Mouse (Mus musculus): ENCODE measurements around the gene Btn2a2.

The Btn2a2 gene

GRCm38 (mm10) chr13:23491990-23492389 lies 3.3 kb upstream of the Btn2a2 start:
- no peak for DNase-seq

DNA sequence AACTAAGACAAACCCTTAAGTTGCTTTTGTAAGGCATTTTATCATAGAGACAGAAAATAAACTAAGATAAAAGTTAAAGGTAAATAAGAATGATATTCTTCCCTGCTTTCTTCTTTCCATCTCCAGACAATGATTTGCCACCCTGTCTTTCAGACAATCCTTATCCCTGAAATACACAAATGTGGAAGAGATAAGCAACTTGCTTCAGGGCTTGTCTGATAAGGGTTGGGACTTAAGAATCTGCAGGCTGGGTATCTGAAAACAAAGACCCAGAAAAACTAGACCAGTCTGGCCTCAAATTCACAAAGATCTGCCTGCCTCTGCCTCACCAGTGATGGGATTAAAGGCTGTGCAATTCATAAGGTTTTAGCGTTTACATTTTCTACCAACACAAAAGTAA lies 2.6 kb upstream of the Btn2a2 start:
- DNase-seq = no peak

DNA sequence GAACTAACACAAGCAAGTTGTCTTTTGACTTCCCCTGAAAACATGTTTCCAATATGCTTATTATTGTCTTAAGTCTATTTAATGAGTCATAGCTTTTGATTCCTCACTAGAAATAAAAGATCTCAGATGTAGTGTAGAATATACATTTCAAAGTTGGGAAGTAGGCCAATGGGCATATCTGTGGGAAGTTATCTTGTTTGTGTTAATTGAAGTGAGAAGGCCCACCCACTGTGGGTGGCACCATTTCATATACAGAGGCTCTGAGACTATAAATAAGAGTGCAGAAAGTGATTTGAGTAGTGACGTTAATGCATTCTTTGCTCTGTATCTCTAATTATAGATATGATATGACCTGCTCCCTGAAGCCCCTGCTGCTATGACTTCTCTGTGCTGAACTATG lies 2.2 kb upstream of the Btn2a2 start:
- no peak for DNase-seq

DNA sequence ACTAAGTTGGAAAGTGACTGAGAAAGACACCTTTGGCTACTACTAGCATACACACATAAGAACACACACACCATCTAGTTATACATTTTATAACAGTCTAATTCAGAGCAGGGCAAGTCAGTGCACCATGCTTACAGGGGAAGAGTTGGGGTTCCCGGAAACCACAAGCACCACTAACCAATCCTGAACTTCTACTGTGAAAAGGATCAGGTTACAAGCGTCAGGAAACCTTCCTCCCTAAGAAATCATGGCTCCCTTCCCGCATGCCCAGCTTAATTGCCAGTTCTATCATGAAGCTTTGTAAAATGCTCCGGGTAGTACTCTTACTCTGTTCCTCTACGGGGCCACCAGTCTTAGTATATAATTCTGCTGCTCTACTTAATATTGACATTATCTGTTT lies 3.4 kb downstream of the Btn2a2 start:
- DNase-seq = no peak

GRCm38 (mm10) chr13:23483153-23483552 lies 5.5 kb downstream of the Btn2a2 start:
- DNase-seq = no peak

DNA sequence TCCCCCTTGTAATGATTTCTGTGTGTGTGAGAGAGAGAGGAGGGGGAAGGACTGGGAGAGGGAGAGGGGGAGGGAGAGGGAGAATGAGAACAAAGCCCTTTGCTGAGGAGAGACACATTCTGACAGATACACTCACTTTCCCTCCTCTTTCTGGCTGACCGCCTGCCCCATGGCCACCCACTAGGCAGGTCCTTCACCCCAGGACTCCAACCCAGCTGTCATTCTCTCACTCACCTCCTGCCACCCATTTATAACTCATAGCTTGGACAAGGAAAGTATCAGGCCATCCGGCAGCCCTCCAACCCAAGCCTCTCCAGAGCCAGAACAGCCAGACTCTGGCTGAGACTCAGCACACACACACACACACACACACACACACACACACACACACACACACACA lies 13.0 kb downstream of the Btn2a2 start:
- no peak for DNase-seq

DNA sequence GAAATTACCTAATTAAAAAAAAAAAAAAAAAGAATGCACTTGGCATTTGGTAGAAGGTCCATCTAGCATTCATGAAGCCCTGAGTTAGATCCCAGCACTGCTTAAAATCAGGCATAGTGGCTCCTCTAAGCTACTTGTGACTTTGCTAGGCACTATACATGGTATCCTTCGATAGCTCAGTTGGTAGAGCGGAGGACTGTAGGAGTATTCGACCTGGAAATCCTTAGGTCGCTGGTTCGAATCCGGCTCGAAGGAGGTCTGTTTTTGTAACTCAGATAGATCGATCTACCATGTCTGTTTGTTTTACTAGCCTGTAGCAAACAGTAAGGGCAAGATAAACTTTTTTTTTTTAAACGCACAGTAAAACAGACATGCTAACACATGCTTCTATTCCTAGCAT lies 21.7 kb downstream of the Btn2a2 start:
- DNase-seq = peak; percentile 58 to 70

- no peak for DNase-seq
Measured at GRCm38 (mm10) chr13:23466306-23466705, 22.4 kb downstream of the Btn2a2 start.

DNA sequence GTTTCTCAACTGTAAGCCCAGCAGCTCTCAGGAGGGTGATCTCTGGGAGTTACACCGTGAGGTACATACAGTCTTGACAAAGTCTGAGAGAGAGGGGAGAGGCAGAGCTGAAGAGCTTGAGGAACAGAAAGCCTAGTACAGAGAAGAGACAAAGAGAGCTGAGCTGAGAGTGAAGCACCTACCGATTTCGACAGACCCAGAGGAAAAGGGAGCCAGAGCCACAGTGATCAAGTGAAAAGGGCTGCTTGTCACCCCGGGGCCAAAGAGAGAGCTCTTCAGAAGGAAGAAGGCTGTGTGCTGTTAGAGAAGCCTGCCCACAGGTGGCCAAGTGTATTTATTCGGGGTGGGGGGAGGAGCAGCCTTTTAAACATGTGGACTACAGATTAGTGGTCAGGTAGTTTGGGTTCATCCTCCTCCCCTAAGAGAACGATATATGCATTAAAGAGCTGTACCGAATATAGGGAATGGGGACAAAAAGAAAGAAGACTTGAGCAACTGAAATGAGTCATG lies 23.0 kb downstream of the Btn2a2 start, which contains the start of gene Btn1a1:
Btn1a1 (minus strand) TSS at position 302 of the 510 bp plus-strand sequence.
- DNase-seq = no peak

DNA sequence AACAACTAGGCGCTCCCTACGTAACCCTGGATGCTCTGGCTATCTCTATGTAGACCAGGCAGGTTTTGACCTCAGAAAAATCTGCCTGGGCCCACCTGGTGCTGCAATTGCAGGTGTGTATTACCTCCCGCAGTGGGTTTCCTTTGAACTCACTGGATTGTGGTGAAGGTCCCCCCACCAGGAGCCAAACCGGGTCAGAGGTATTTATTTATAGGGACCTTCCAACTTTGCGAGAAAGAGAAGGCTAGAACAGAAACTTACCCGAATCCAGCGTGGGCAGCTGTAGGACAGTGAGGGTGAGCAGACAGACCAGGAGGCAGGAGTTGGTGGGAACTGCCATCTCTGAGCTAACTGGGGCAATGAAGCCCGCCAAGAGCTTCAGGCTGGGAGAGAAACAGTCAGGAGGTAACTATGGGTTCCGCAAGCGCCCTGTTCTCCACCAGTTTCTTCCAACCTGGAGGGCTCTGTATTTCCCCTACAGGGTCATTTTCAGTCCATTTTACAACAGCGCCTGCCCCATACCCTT lies 23.8 kb downstream of the Btn2a2 start:
- DNase-seq = no peak

GRCm38 (mm10) chr13:23464224-23464637 lies 24.4 kb downstream of the Btn2a2 start:
- peak; percentile 63 to 66 for DNase-seq

- DNase-seq = peak; percentile 78 to 87
Measured at GRCm38 (mm10) chr13:23463381-23464223, 25.1 kb downstream of the Btn2a2 start.

DNA sequence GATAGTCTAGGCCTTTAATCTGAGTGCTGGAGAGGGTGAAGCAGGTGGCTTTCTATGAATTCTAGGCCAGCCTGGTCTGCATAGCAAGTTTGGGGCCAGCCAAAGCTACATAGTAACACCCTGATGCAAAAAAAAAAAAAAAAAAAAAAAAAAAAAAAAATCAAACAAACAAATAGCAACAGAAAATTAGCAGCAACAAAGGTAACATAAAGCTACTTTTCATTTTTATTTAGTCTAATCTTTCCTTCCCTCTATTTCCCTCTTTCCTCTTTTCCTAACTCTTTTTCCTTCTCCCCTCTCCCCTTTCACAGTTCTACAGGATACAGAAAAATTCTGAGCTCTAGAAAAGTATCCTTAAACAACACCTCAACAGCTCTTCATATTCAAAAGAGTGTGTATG lies 26.0 kb downstream of the Btn2a2 start:
- no peak for DNase-seq

GRCm38 (mm10) chr13:23462063-23462462 lies 26.6 kb downstream of the Btn2a2 start:
- DNase-seq = no peak

DNA sequence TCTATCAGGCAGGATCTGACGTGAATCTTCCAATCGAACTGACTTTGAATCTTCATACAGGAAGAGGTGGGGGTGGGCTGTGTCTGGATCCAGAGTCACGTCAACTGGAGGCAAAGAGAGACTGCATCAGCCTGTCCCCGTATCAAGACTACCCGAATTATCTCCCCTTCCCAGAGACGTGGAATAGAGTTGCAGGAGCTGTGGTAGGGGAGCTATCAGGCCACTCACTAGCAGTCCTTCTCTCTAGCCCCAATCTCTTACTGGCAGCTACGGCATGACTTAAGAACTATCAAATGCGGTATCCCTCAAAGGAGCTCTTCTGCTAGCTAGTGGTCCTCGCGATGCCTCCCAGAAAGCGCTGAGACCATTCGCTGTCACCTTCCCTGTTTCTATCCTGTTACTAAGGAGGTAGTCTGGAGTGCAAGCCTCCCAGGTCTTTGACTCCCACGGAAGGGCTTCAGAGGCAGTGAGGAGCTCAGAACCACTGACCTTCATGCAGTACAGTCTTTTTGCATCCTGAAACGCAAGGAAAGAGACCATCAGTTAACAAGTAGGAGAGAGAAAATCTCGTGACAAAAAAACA lies 29.3 kb downstream of the Btn2a2 start:
- no peak for DNase-seq

DNA sequence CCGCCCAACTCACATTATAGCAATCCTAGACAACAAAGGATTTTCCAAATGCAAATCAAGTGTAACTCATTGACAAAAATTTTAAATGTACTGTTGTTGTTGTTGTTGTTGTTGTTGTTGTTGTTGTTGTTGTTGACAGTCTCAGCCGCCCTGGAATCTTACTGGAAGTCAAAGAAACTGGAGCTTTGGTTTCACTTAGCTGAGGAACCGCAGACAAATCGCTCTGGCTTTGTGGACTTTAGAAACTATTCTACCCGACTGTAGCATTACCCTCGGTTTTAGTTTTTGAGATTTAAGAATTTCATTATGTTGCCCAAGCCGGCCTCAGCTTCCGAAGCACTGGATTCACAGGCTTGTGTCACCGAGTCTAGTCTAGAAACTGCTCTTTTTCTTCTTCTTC lies 34.7 kb downstream of the Btn2a2 start:
- no peak for DNase-seq

GRCm38 (mm10) chr13:23453362-23453862 lies 35.2 kb downstream of the Btn2a2 start:
- DNase-seq = peak; percentile 65 to 81

DNA sequence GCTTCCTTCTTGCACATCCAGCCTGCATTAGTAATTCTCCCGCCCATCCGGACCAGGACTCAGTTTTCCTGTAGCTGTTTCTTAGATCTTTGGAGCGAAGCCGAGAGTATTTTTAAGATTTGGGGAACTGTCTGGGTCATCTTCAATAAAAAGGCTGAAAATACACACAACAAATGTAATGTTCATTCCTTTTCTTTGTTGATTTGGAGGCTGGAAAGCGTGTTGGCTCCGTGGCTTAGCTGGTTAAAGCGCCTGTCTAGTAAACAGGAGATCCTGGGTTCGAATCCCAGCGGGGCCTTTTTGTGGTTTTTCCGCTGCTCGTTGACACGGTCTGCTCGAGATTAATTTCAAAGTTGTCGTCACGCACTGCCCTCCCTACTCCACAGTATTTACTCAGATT lies 38.3 kb downstream of the Btn2a2 start:
- peak; percentile 87 to 91 for DNase-seq

DNA sequence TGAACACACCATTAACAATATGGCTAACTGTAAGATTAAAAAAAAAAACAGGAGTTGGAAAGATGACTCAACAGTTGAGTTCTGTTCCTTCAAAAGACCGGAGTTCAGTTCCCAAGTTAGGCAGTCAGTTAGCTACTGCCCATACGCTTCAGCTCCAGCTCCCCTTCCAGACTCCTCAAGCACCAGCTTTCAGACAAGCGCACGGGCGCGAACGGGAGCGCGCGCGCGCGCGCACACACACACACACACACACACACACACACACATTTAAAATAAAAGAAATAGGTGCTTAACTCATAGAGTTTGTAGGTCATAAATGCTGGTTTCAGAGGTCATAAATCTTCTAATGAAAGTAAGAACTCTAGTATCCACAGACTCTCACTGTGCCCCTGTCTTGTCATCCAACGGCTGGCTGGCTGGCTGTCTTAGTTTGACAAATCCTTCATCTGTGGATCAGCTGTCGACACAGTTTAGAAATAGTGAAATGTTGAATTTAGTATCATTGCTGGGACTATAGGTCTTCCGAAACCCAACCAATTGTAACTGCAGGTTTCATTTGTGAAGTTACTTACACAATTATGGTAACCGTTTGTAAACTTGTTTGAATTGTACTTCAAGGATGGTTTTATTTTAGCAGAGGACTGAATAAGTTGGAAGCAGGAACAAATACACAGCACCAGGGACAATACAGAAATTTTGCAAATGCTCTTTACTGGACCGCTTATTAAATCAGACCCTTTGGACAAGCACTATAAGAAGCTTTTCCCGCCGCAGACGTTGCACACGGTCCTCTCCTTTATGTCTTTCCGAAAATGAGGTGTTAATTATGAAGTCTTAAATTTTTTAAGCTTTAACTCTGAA lies 39.2 kb downstream of the Btn2a2 start:
- DNase-seq = peak; percentile 67 to 74

- DNase-seq = no peak
Measured at GRCm38 (mm10) chr13:23448758-23449157, 39.9 kb downstream of the Btn2a2 start.

GRCm38 (mm10) chr13:23446498-23446952 lies 42.1 kb downstream of the Btn2a2 start:
- DNase-seq = peak; percentile 77 to 92

DNA sequence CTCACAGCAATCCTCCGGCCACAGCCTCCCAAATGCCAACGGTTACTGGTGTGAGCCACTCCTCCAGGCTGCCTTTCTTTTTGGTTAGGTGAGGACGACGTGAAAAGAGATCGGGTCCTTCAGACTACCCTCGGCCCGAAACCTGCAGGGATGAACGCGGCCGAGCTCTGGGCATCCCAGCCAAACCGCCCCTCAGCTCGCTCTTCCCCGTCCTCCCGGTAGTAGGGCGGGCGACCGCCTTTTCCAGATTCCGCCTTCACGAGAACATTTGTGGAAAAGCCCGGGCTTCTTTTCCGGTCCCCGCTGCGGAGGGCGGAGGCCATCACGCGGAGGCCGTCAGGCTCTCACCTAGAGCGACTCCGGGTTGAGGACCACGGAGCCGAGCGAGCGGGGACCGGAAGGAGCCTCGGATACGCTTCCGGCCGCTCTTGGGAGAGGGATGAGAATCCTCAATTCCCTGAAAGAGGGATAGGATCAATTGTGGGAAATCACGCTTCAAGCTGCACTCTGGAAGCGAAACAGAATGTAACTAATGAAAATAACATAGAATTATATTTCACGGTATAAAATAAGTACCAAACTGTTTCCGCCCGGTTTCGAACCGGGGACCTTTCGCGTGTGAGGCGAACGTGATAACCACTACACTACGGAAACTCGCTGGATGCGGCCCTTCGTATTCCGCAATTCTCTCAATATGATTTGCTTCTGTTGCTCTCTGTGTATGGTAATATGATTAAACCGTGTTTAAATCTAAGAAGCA lies 42.9 kb downstream of the Btn2a2 start:
- peak; percentile 82 to 93 for DNase-seq
